Mouse (Mus musculus) activated CD4-positive, CD25-positive, alpha-beta regulatory T cell, adult 4 months (primary cell): ENCODE measurements around the gene Clec3b. TPM values are rescaled to one million over a fixed set of nuclear protein-coding genes. Genes with fewer than 3 reads are reported as not detected.

ENCODE experiments used
- ATAC-seq: one replicate; pipeline ENCODE4 v1.8.0; 2017
- polyA plus RNA-seq, 2 experiments: library from polyadenylated mRNA; unstranded; fragments of 100-300 nt; shearing (Covaris generic); gene quantifications; one replicate each; pipeline ENCODE4 v1.2.1; 2017

Clec3b gene
- polyA plus RNA-seq, 2 experiments from 2014 or later: not detected

DNA sequence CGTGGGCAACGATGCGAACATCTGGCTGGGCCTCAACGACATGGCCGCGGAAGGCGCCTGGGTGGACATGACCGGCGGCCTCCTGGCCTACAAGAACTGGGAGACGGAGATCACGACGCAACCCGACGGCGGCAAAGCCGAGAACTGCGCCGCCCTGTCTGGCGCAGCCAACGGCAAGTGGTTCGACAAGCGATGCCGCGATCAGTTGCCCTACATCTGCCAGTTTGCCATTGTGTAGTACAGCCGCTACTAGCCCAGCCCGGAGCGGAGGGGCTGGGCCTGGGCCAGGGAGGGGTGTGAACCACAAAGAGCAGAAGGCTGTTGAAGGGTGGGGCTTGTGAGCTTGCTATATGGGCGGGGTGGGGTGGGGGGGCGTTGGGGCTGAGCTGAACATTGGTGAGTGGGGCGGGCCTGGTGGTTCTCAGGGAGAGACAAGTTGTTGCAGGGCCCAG, 6.2 kb downstream of the Clec3b start:
- ATAC-seq: no peak

DNA sequence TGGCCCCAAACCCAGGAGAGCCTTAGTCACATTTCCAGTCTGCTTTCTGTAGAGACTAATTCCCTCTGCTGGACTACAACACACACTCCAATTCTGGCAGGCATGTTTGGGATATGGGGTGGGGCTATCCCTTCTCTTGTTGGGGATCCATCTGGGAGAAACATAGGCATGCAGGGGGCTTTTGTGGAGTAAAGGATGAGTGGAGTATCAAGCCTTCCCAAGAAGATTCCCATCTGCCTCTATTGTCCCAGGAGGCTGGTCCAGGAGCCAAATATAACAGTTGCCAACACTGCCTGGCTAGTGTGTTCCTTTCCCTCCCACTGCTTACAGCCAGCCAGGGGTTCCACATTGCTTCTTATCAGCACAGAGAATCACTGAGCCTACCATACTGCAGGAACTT, 7.0 kb downstream of the Clec3b start:
- no peak for ATAC-seq

DNA sequence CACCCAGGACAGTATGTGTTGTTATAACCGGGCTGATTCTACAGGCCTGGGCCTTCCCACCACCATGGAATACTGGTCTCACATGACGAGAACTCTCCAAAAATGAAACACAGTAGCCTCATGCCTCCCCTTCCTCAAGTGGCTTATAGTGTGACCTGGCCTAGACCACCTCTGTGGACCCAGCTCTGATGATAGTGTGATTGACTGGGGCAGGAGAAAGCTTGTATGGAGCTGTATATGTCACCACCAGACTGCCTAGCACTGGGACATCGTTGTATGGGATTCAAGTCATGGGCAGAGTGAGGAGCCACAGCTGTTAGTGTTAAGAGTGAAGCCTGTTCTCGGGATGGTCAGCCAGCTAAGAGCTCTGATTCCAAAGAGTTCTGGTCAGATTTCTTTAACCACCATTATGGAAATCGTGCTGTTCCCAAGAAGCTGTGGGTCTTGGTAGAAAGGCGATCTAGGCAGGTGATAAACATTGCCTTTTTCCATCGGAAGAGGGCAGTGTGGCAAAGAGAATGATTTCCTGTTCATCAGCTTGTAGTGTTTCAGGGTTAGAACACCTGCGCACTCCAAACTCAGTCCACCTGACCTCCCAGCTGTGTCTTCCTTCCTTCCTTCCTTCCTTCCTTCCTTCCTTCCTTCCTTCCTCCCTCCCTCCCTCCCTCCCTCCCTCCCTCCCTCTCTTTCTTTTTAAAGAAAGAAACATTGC, 7.5 kb downstream of the Clec3b start:
- ATAC-seq: peak; percentile 75

DNA sequence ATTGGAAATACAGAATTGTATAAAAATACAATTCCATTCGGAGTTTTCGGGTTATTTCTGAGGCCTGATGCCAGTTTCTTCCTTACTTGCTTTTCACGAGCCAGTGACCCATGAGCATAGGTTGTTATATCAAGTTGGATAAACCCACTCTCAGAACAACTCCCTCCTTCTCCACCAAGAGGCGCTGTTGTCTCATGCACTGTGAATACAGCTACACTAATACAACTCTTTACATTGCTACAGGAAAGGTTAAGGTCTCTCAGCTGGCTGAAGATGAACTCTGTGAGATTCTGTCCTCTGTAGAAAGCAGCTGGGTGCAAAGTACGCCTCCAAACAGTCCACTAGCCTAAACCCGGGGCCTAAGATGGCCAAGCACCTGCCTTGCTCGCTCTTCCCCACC, 8.6 kb downstream of the Clec3b start:
- ATAC-seq: peak; percentile 75

DNA sequence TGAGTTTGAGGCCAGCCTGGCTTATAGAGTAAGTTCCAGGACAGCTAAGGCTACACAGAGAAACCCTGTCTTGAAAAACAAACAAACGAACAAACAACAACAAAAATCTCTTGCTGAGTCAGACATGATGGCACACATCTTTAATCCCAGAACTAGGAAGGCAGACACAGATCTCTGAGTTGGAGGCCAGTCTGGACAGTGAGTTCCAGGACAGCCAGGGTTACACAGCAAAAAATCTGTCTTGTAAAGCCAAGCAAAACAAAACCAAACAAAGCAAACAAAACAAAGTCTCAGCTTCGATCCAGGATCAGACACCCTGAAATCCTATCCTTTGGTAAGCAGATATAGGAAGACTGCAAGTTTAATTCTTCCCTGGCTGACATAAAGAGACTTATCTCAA, 11.0 kb downstream of the Clec3b start:
- no peak for ATAC-seq

DNA sequence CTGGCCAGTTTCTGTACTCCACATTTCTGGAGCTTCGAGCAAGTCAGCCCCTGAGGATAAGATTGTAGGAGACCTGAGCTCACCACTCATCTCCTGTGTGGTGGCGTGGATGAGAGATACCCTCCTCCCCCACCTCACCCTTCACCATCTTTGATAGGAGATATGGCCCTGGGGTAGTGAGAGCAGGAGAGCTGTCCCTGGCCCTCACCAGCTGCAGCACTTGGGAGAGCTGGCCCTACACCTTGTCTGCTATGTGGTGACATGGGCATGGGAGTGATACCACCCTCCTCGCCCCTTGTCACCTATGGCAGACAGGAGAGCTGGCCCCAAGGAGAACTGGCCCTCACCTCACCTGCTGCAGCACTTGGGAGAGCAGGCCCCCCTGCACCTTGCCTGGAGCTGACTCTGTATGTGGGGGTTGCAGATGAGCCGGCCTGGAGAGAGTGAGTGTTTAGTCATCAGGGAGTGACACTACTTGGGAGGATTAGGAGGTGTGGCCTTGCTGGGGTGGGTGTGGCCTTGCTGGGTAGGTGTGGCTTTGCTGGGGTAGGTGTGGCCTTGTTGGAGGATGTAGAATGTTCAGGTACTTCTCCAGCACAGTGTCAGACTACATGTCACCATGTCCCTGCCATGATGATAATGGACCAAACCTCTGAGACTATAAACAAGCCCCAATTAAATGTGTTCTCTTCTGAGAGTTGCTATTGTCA, 12.4 kb downstream of the Clec3b start:
- no peak for ATAC-seq

DNA sequence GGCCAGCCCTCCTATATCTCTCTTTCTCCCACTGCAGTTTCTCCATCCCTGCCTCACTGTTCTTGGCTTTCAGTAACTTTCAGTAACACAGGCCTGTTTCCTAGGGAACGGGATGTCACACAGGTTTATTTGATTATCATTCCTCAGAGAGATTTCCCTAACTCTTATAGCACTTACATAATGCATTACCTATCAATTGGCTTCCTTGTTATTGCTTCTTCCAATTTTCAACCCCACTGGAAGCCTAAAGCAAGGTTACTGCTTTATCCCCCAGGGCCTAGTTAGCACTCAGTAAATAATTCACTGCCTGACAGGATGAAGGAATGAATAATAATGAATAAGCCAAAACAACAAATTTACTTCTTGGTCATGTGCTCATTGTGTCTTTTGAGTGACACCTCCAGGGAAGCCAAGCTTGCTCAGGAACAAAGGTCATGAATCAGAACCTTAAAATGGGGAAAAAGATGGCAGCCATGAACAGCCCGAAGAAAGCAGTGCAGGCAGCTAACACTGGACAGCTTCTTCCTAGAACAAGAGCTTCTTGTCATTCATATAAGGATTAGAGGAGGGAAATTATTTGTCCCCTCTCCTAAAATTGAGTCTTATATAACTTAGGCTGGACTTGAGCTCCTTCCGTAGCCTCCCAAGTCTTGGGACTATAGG, 15.2 kb downstream of the Clec3b start:
- ATAC-seq: no peak

DNA sequence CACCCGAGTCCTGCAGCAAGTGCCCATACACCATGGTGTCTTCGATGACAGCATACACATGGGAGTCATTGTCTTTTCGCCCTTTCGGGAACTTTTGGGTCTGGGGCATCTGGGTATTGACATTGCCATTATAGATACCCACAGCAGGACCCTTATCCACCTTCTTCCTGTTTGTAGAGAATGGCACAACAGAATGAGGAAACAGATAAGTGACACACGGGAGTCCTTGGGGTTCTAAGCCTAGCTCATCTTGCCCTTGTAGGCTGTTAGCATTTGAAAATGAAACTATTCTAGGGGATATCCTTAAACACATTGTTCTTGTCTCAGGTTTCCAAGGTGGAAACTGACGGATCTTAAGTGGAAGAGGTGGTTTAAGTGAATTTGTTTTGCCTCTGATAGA, 23.0 kb downstream of the Clec3b start:
- ATAC-seq: no peak

DNA sequence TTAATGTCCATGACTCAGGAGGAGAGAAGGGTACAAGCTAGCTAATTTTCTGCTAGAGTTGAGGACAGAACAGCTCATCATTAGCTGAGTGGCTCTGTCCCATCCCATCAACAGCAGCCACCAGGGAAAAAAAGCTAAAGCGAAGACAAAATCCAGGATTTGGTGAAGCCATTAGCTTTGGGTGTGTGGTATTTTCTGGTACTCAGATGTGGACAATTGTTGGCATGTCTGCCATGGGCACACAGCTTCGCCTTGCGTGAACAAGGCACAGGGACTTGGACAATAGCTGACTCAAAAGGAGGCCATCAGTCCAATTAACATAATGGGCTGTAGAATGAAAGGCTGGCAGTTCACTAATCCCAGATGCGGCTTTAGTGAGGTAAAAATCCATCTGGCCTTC, 23.6 kb downstream of the Clec3b start:
- ATAC-seq: no peak

DNA sequence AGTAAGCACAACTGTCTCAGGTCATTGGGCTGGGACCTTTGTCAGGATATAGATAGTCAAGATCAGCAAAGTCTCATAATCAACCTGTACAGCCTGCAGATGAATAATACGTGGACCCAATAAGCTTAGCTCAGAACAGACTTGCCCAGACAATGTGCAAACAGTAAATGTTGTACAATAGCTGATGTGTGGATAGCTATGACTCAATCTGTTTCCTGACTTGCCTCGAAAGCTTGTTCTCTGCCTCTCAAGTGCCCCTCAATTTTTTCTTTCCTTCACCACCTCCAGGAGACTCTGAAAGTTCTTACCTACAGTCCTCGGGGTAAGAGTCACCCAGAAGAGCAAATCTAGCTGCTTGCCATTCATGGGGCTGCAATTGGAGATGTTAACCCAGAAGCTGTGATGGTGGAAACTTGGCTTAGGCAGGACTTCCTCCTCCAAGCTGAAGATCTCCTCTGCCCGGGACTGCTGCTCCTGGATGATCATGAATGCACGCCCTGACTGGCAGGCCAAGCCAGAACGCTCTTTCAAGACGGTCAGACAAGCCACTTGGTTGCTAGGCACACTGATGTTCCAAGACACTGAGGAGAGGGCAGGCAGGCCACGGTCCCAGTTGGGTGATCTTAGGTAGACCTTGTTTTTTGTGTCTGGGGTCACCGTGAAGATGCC, 26.8 kb downstream of the Clec3b start:
- no peak for ATAC-seq

DNA sequence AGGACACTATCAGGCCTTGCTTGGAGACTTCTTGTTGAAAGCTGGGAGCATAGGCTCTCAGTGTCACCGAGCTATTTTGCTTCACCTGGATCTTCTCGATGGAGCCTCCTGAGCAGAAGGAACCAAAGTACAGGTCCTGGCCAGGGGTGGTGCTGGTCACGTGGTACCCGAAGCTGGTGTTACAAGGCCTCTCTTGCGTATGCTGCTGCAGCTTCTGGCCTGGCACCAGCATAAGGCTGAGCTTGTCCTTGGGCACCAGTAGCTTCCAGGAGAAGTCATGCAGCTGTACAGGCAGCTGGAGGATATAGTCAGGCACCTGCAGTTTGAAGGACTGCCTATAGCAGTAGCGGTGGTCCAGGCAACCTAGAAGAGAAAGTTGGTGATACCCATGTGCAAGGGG, 29.3 kb downstream of the Clec3b start:
- ATAC-seq: no peak

DNA sequence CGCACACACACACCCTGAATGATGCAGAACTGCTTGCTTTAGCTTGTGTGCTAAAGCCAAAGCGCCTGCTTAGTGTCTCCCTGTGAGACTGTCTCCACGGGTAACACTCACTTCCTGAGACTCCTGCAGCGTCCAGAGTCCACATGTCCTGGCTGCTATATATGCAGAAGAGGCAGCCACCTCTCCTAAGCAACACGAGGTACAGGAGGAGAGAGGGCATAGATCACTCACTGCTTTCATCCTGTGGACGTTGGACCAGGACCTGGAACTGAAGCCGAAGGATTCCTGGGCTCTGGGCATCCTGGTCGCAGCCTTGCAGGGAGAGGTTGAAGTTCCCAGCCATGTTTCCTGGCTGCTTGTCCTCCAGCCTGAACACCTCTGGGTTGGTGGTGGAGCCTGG, 32.5 kb downstream of the Clec3b start:
- no peak for ATAC-seq

DNA sequence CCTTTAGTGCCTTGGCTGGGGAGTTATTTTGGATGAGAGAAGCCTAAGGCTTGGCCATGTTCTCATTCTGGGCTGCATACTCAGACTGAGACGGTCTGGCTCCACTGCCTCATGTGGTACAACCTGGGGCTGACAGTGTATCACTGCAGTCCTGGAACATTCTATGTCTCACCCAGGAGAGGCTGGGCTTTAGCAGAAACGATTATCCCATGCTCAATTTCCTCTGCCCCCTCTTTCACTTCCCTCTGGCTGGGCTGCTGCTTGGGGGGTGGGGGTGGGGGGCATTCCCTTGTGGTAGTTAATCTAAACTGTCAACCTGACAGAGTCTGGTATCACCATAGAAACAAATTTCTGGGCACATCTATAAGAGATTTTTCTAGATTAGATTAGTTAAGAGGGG, 34.8 kb downstream of the Clec3b start:
- no peak for ATAC-seq

DNA sequence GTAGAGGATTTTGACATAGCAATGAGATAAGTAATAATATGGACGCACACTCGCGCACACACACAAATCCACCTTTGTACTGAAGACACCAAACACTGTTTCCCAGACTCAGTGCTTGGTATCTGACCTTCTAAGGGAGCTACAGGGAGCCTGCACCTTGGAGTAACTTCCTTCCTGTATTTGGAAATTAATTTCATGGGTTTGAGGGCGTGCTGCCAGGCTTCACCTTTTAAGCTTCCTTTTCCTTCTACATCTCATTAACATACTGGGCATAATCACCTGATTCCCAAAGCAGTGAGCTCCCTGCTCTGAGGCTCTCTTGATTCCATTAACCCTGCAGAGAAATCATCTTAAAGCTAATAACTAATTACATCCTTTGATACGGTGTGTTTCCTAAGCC, 35.4 kb downstream of the Clec3b start:
- ATAC-seq: no peak

DNA sequence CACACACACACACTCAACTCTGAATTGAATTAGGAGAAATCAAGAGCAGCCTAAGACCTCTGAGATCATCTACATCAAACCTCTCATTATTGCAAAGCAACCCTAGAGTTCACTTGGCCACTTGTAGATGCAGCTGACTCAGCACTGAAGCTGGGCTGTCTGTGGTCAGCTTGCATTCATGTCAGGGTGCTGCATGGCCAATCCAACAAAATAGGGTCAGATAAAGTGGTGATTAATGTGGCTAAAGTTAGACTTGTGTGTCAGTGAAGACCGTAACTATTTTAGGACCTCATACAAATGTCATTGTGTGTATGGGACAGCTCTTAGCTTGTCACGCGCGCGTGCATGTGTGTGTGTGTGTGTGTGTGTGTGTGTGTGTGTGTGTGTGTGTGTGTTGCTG, 36.8 kb downstream of the Clec3b start:
- no peak for ATAC-seq

DNA sequence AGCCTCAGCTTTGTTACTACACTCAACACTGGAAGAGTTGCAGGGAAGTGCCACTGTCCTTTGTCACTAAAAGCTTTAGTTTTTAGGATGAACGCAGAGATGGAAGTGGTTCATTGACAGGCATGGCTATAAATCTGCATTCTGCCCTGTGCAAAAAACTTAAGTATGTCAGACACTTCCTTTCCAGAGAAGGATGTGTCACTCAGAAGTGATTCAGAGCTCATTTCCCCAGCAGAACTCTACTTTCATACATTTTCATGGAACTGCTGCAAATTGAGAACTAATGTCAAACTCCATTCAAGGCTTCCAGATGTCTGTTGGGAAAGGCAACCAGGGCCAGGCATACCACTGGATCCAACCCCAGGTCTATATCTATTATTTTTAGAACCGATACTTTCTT, 37.5 kb downstream of the Clec3b start:
- ATAC-seq: no peak

DNA sequence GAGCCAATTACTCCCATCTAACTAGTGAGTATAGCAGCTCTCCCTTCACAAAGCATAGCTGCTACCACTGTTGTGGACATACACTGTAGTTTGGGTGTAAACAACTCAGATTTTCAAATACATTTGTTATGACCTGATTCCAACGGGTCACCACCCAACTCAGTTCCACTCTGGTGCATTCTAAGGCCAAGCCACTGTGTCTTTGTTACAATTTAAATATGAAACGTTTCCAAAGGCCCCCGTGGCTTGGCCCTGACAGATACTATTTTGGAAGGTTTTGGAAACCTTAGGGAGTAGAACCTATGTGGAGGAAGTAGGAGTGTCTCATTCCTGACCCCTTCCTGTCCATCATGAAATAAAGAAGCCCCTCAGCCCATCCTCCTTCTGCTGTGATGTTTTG, 49.4 kb downstream of the Clec3b start:
- ATAC-seq: no peak

DNA sequence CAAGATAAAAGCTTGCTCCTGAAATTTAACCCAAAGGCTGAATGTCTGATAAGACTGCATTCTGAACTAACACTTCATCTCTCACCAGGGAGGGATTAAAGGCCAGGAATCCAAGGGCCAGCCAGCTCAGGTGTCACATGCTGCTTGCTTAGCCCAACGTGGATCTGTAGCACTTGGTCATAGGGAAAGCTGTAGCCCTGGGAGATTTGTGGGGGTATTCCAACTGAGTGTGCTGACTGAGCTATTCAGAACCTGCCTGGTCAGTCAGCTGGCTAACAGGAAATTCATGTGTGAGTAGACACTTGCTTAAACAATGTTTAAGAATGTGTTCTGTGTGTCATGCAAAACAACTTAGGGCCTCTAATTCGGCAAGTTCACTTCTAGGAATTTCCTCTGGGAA, 55.8 kb downstream of the Clec3b start:
- ATAC-seq: no peak

DNA sequence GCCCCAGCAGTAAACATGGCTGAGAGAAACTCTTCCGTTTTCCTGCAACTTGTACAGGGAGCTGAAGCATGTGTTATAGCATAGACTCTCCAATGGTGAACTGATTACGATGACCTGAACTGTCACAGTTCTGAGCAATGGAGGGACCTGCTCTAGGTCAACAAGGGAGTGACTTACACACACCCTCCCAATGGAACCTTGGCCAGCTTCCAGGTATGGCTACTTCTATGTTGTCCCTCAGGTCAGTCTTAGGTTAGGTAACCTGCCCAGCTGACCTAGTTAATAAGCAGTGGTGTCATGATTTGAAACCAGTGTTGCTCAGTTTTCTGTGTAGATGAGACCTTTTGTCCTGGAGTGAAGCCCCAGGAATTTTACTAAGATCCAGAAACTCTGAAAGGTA, 56.2 kb downstream of the Clec3b start:
- no peak for ATAC-seq
